Mouse (Mus musculus) liver, adult 2 months (tissue): ENCODE results near the gene Cldn20. TPM values are rescaled to one million over a fixed set of nuclear protein-coding genes. Genes with fewer than 3 reads are reported as not detected.

ENCODE experiments used
- DNase-seq: peaks from one replicate; pipeline ENCODE4 v3.0.0-alpha.2; 2011; ENCODE audit warnings: low read depth, low spot score; ENCODE audit errors: extremely low read depth
- H3K27ac ChIP-seq: fragments of 200-500 bp; replicated peaks from 2 replicates; pipeline ENCODE4 v1.5.1; 2012; ENCODE audit warnings: low read depth, mild to moderate bottlenecking, control low read depth, inconsistent platforms, low read length; ENCODE audit not compliant: insufficient read depth
- H3K27me3 ChIP-seq: fragments of 200-500 bp; 2 replicates; pipeline ENCODE4 v1.6.1; 2012; ENCODE audit warnings: mild to moderate bottlenecking, moderate library complexity, low read length, inconsistent platforms; ENCODE audit not compliant: control insufficient read depth, insufficient read depth
- H3K36me3 ChIP-seq: fragments of 200-500 bp; 2 replicates; pipeline ENCODE4 v1.6.1; 2012; ENCODE audit warnings: low read length, inconsistent platforms; ENCODE audit not compliant: control insufficient read depth, insufficient read depth
- H3K4me1 ChIP-seq: fragments of 200-500 bp; 2 replicates; pipeline ENCODE4 v1.6.1; 2011; ENCODE audit warnings: low read length; ENCODE audit not compliant: control insufficient read depth, insufficient read depth
- H3K4me3 ChIP-seq: fragments of 200-500 bp; 2 replicates; pipeline ENCODE4 v1.5.1; 2011; ENCODE audit warnings: low read depth, mild to moderate bottlenecking, control low read depth, low read length, moderate library complexity; ENCODE audit not compliant: insufficient read depth
- H3K79me2 ChIP-seq: fragments of 200-500 bp; 2 replicates; pipeline ENCODE4 v1.6.1; 2012; ENCODE audit warnings: inconsistent platforms, mild to moderate bottlenecking, low read length, moderate library complexity; ENCODE audit not compliant: control insufficient read depth, insufficient read depth
- H3K9ac ChIP-seq: fragments of 200-500 bp; 2 replicates; pipeline ENCODE4 v1.6.1; 2012; ENCODE audit warnings: low read depth, mild to moderate bottlenecking, control low read depth, inconsistent platforms, low read length
- CTCF ChIP-seq: fragments of 200-500 bp; IDR thresholded peaks from 2 replicates; pipeline ENCODE4 v1.5.1; 2011; ENCODE audit warnings: low read depth, low read length, control low read depth
- POLR2A ChIP-seq: fragments of 200-500 bp; IDR thresholded peaks from 2 replicates; pipeline ENCODE4 v1.6.1; 2011; ENCODE audit warnings: low read length, control low read depth; ENCODE audit not compliant: insufficient read depth; ENCODE audit errors: extremely low read depth
- WGBS: fragments of 180-500 bp; shearing (Covaris S2); methylation state at CpG from one replicate; pipeline ENCODE4 v1.1.7; 2018; 5-methylcytosine and 5-hydroxymethylcytosine counted together
- polyA plus RNA-seq: library from polyadenylated mRNA; depleted of rRNA; stranded (reverse); fragments of >200 nt; gene quantifications from 2 replicates; pipeline ENCODE4 v1.2.3, GENCODE M21; 2012; rRNA removed
- total RNA-seq: library from RNA; depleted of rRNA; stranded (reverse); fragments of >200 nt; gene quantifications from 2 replicates; pipeline ENCODE4 v1.2.3, GENCODE M21; 2014; rRNA removed

Gene Cldn20
- total and polyA plus RNA-seq, 2 experiments: 0.24 TPM; not detected in 1

GRCm38 (mm10) chr17:3570876-3571275, 38.5 kb downstream of the Cldn20 start:
- H3K36me3 ChIP-seq: no peaks in the 10 kb centered on the region
- H3K4me1 ChIP-seq: no peaks in the 10 kb centered on the region
- H3K4me3 ChIP-seq: no peak overlapping the region
- no peak overlapping the region for H3K27ac ChIP-seq
- DNase-seq: peak; percentile 33
- 4% methylated on average over 12 of the region's 12 CpGs for WGBS
- no peak for TF ChIP-seq POLR2A
- peak; percentile 68 for TF ChIP-seq CTCF
- 0 out of 2 replicates have a peak, but pooled peaks cover 3% of the 10 kb centered on the region for H3K27me3 ChIP-seq
- no peaks in the 10 kb centered on the region for H3K79me2 ChIP-seq
- no peak overlapping the region for H3K9ac ChIP-seq

Other genes with a start within 250 kb of the Cldn20 start
- gene Tiam2, start 206.0 kb upstream of the Cldn20 start, total RNA-seq: 5.0 and 5.2 TPM in 2 replicates
- gene Tiam2, start 206.0 kb upstream of the Cldn20 start, polyA plus RNA-seq: 1.4 and 2.9 TPM in 2 replicates
- 14.2 and 15.8 TPM in 2 replicates for gene Tfb1m, start 25.2 kb downstream of the Cldn20 start, total RNA-seq
- gene Tfb1m, start 25.2 kb downstream of the Cldn20 start, polyA plus RNA-seq: 3.3 and 5.0 TPM in 2 replicates
- not detected in 2 replicates for gene Nox3, start 163.7 kb downstream of the Cldn20 start, total RNA-seq
- not detected in 2 replicates for gene Nox3, start 163.7 kb downstream of the Cldn20 start, polyA plus RNA-seq